Mouse (Mus musculus) forelimb bud, embryonic 11.5 days (tissue): ENCODE results near the gene Fam189b.

ENCODE experiments used
- DNase-seq: peaks from one replicate; pipeline ENCODE4 v3.0.0-alpha.2; 2012; ENCODE audit warnings: low read depth, low spot score

Gene Fam189b

DNA sequence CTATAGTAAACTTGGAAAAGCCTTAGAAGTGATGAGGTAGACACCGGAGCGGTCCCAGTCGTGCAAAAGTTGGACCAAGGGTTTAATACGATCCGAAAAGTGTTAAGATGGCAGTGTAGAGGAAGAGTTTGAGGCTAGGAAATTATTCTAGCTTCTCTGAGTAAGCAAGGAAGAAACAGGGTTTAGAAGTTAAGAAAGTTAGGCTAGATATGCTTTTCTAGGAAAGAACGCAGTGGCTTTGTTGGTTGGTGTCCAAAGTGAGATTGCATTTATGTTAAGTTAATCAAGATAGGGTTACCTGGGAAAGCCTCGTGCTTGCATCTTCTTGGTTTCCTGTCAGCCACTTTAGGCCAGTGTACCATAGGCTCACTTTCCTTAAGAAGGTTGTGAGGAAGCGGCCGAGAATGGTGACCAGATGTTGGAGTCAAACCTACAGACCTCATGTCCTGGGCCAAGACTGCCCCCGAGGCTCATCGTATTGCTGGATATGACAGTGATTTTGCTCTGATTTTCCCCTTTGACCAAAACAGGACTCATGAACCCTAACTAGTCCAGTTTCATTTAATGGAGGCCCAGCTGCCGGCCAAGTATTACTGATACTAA, 17.6 kb upstream of the Fam189b start:
- DNase-seq: no peak

- DNase-seq: no peak
Observed at GRCm38 (mm10) chr3:89166945-89167344, 16.0 kb upstream of the Fam189b start.

GRCm38 (mm10) chr3:89174844-89175243, 8.1 kb upstream of the Fam189b start:
- no peak for DNase-seq

GRCm38 (mm10) chr3:89175544-89175943, 7.4 kb upstream of the Fam189b start:
- no peak for DNase-seq

DNA sequence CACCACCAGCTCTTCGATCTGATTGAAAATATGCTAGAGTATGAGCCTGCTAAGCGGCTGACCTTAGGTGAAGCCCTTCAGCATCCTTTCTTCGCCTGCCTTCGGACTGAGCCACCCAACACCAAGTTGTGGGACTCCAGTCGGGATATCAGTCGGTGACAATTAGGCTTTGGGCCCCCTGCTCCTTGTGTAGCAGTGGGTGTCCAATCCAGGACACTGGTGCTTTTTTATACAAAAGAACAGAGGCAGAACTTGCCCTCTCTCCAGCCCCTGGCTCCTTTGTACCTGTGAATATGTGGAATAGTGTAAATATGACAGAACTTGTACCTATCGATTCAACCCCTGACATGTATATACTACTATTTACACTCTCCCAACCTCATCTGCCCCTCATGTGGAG, 6.5 kb upstream of the Fam189b start:
- DNase-seq: no peak

DNA sequence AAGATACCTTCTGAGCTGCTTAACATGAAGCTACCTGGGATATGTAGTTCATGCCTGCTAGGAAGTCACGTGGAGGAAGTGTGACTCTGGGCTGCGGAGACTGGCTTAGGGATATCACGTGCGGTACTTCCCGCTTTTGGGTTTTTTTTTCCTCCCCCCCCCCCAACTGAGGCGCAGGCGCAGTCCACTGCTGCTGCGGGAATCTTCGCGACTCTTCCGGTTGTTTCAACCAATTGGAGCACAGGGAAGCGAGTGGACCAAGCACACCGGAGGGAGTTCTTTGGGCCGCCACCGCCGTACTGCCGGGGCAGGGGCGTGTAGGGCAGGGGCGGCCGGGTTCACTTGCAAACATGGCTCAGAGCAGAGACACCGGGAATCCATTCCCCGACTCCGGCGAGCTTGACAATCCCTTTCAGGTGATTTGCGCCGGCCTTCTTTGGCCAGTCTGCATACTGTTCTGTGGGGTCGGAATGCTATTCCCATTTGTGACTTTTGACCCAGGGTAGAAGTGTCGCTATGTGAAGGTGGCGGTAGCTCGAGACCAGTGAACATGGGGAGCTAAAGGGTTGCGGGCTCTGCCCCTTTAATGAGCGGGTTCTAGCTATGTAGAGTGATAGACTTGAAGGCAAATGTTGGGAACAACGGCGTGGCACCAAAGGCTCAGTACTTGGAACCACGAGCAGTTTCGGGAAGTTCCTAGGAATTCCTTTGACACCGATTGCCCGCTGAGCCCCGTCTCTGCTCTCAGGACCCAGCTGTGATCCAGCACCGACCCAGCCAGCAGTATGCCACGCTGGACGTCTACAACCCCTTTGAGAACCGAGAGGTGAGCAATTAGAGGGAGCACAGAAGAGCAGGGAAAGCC, 5.5 kb upstream of the Fam189b start, which contains the start of gene Scamp3:
Gene Scamp3 (plus strand): TSS at position 232 of the 865 bp plus-strand sequence.
- peak; percentile 97 for DNase-seq

DNA sequence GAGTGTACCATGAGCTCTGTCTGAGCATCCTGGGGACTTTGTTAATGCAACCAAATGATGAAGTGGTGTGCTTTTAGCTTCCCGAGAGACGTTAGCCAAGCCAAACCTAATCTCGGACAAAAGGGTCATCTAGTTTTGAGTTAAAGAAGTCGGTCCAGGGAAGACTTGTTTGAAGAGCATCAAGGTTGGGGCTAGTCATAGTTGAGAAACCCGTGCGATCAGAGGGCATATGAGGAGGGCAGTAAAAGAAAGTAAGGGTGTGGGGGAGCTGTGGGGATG, 4.9 kb upstream of the Fam189b start:
- no peak for DNase-seq

DNA sequence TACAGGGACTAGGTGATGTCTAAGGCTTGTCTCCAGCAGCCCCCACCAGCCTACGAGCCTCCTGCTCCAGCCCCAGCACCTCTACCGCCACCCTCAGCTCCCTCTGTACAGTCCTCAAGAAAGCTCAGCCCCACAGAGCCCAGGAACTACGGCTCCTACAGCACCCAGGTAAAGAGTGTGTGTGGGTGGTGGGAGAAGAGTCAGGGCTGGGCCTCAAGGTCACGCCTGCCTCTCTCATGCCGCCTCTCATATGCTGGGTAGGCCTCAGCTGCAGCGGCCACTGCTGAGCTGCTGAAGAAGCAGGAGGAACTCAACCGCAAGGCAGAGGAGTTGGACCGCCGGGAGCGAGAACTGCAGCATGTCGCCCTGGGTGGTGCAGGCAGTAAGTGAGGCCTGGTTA, 3.9 kb upstream of the Fam189b start:
- no peak for DNase-seq

GRCm38 (mm10) chr3:89181749-89182500, 1.0 kb upstream of the Fam189b start:
- no peak for DNase-seq

- no peak for DNase-seq
Observed at GRCm38 (mm10) chr3:89182531-89183057, 349 bp upstream of the Fam189b start.

- DNase-seq: no peak
Observed at GRCm38 (mm10) chr3:89183959-89184315, 994 bp downstream of the Fam189b start.

DNA sequence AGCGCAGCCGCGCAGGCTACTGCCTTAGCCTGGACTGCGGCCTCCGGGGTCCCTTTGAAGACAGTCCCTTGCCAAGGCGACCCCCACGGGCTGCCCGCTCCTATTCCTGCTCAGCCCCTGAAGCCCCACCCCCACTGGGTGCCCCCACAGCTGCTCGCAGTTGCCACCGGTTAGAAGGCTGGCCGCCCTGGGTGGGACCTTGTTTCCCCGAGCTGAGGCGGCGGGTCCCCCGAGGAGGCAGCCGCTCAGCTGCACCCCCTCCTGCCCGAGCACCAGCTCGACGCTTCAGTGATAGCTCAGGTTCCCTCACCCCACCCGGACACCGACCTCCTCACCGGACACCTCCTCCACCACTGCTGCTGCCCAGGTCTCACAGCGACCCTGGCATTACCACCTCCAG, 4.3 kb downstream of the Fam189b start:
- no peak for DNase-seq

- no peak for DNase-seq
Observed at GRCm38 (mm10) chr3:89187690-89188477, 4.9 kb downstream of the Fam189b start.

DNA sequence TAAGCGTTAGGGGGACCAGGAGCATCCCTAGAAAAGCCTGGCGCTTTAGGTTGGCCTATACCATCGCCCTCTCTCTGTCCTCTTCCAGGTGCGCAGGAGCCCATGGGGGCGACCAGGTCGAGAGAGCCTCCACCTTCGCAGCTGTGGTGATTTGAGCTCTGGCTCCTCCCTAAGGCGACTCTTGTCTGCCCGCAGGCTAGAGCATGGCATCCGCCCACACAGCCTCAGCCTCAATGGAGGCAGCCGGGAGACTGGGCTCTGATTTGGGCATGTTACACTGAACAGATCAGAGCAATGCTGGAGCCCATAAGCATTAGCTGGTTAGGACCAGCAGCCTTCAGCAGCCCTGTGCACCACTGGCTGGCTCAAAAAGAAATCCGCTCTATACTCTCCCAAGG, 5.5 kb downstream of the Fam189b start:
- DNase-seq: no peak

GRCm38 (mm10) chr3:89190436-89190835, 7.5 kb downstream of the Fam189b start:
- no peak for DNase-seq

- no peak for DNase-seq
Observed at GRCm38 (mm10) chr3:89193351-89193750, 10.4 kb downstream of the Fam189b start.

DNA sequence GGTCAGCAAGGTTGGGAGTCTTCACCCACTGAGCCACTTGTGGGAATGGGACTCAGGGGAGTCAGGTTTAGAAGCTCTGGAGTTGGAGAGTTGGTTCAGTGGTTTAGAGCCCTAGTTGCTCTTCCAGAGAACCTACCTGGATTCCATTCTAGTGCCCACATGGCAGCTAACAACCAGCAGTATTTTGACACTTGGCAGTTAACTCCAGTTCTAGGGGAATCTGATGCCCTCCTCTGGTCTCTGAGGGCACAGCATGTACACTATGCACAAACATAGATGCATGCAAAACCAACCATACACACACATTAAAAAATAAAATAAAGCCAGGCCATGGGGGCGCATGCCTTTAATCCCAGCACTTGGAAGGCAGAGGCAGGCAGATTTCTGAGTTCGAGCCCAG, 10.9 kb downstream of the Fam189b start:
- no peak for DNase-seq

DNA sequence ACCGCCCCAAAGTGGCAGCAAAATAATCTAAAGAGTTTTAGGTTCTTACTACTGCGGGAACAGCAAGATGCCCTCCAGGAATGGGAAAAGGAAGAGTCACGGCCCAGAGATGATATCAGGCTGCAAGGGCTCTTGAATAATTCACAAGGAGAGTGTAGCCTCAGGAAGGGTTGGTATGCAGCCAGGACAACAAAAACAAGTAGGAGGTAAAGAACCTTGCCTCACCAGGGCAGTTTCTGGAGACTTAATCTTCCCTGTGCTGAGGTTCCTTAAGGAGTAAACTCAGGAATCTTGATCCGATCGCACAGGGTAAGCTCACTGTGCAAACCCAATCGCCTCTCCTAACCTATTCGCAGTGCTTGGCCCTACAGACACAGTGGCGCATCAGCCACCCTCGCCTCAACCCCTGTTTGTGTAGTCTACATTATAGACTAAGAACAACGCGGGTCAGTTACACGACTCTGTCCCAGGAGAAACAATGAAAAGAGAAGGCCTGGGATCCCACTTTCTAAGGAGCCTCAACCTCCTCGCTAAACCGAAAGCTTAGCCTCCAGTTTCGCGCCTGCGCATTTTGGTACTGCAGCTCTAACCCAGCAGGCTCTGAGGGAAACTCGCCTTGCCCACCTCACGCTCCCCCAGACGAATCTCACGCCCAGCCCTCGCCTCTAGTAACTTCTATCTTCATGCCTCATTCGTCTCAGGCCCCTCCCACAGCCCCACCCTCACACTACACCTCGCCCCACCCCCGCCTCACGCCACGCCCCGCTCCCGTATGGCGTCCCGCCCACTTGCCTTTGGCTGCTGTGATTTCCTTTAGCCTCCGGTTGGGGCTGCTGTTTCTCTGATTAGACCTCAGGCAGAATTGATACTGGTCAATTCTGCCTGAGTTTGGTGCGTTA, 13.3 kb downstream of the Fam189b start:
- DNase-seq: peak; percentile 93

DNA sequence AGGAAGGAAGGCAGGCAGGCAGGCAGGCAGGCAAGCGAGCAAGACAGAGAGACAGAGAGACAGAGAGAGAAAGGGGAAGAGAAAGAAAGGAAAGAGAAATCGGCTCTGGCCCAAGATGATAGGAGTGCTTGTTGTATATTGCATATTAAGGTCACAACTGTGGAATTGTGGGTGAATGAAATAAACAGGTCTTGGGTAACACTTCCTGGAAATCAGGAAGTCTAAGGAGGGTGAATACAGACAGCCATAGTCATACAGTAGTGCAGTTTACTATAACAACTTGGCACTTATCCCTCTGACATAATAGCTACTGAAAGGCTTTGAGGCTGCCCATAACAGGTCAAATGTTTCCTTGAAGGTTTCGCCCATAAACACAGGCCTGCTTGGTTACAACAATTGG, 16.9 kb downstream of the Fam189b start:
- no peak for DNase-seq

DNA sequence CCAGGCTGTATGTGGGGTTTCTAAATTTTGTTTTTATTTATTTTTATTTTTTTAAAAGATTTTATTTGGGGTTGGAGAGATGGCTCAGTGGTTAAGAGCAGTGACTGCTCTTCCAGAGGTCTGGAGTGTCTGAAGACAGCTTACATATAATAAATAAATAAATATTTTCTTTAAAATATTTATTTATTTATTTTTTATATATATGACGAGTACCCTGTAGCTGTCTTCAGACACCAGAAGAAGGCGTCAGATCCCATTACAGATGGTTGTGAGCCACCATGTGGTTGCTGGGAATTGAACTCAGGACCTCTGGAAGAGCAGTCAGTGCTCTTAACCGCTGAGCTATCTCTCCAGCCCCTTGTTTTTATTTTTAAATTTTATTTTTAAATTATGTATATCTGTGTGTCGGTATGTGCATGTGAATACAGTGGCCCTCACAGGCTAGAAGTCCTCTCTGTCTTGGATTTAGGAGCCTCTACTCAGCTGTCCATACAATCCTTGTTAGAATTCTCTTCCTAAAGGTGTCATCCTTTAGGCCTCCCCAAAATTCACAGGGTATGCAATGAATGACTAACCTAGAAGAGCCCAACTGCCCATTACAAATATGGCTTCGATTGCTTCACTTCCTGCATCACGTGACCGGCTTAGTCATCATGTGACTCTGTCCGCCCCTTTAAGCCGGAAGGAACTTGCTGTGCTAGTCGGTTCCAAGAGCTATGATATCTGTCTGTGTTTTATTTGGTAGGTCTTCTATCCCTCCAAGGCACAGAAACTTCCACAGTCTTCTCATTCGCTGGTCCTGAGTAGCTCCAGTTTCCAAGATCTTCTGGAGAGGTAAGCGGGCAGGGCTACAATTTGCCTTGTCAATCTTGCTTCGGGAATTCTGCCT, 19.6 kb downstream of the Fam189b start, which contains the start of gene Gba:
Gene Gba (plus strand): TSS at position 676 of the 889 bp plus-strand sequence.
- DNase-seq: peak; percentile 89
